Mouse (Mus musculus) forebrain, embryonic 12.5 days (tissue): ENCODE results near the gene Phldb1. TPM values are rescaled to one million over a fixed set of nuclear protein-coding genes. Genes with fewer than 3 reads are reported as not detected.
A peak's percentile ranks its signal among the peaks of the same experiment; 100 is the strongest.

Experiments used
- ATAC-seq: fragments of 200-750 bp; cut with Nextera tagmentation; 2 replicates; pipeline ENCODE4 v1.8.0; 2017; ENCODE audit warnings: moderate TSS enrichment; ENCODE audit not compliant: low FRiP score
- H3K27ac ChIP-seq: fragments of 300-500 bp; sonication (generic); 2 replicates; pipeline ENCODE4 v1.5.1; 2016; ENCODE audit warnings: mild to moderate bottlenecking
- H3K27me3 ChIP-seq: fragments of 300-500 bp; sonication (generic); 2 replicates; pipeline ENCODE4 v1.6.1; 2016; ENCODE audit warnings: mild to moderate bottlenecking
- H3K36me3 ChIP-seq: fragments of 300-500 bp; sonication (generic); replicated peaks from 2 replicates; pipeline ENCODE4 v1.6.1; 2016; ENCODE audit warnings: mild to moderate bottlenecking
- H3K4me1 ChIP-seq: fragments of 300-500 bp; sonication (generic); 2 replicates; pipeline ENCODE4 v1.6.1; 2016
- H3K4me2 ChIP-seq: fragments of 300-500 bp; sonication (generic); 2 replicates; pipeline ENCODE4 v1.6.1; 2016; ENCODE audit warnings: mild to moderate bottlenecking, moderate library complexity
- H3K4me3 ChIP-seq: fragments of 300-500 bp; sonication (generic); replicated peaks from 2 replicates; pipeline ENCODE4 v1.5.1; 2016; ENCODE audit warnings: mild to moderate bottlenecking
- H3K9ac ChIP-seq: fragments of 300-500 bp; sonication (generic); 2 replicates; pipeline ENCODE4 v1.6.1; 2016; ENCODE audit warnings: mild to moderate bottlenecking
- H3K9me3 ChIP-seq: fragments of 300-500 bp; sonication (generic); 2 replicates; pipeline ENCODE4 v1.6.1; 2016
- WGBS: fragments of 180-500 bp; shearing (Covaris S2); methylation state at CpG from one replicate; pipeline ENCODE4 v1.1.7; 2016; 5-methylcytosine and 5-hydroxymethylcytosine counted together
- polyA plus RNA-seq: library from polyadenylated mRNA; unstranded; fragments of >200 nt; fragmentation: Nextera tagmentation; extraction: Ambion mirVana; gene quantifications from 2 replicates; pipeline ENCODE4 v1.2.1, GENCODE M21; 2016

The Phldb1 gene
- polyA plus RNA-seq, 1 experiment from 2014 or later, result 57.5 TPM

DNA sequence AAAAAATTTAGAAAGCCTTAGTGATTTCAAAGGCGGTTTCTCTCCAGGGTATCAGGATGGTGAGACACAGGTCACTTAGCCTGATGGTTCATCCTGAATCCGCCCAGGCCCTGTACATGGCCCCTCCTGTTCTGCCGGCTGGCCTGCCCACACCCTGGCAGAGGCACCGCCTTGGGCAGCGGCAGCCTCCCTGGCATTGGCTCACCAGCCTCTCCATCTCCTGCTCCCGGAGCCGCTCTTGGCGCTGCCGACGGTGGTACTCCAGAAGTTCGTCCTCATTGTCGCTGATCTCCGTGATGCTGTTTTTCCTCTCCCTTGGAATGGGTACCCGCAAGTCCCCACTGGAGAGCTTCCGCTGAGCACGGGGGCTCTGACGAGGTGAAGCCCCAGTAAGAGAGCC, 19.9 kb downstream of the Phldb1 start:
- H3K9ac ChIP-seq, result no peak overlapping the region
- WGBS, result 87% methylated on average over 17 of the region's 17 CpGs
- H3K36me3 ChIP-seq, result peaks cover 72% of the 10 kb centered on the region
- H3K27ac ChIP-seq, result no peak overlapping the region
- no peaks in the 10 kb centered on the region for H3K9me3 ChIP-seq
- H3K4me1 ChIP-seq, result peaks cover 17% of the 10 kb centered on the region
- H3K27me3 ChIP-seq, result no peaks in the 10 kb centered on the region
- ATAC-seq, result no peak
- H3K4me2 ChIP-seq, result no peak overlapping the region
- H3K4me3 ChIP-seq, result no peak overlapping the region

DNA sequence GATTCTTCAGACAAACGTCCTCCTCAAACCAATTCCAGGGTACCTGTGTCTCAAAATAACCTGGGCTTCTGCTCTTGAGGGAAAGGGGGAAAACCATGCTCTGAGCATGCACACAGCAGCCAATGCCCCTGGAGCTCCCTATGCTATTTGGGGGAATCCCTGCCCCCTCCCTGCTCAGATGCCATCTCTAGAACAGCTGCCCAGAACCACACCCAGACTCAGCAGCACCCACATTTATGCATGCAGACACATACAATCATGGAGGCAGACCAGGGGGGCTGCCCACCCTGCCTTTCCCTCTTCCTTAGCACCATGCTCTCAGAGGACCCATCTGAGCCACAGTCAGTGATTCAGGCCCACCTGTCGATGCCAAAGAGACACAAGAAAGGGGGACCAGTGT, 21.4 kb downstream of the Phldb1 start:
- Histone ChIP-seq H3K9me3 (no peaks in the 10 kb centered on the region), H3K36me3 (peaks cover 72% of the 10 kb centered on the region), H3K4me2 (no peak overlapping the region), H3K27me3 (no peaks in the 10 kb centered on the region), H3K4me1 (peaks cover 19% of the 10 kb centered on the region), H3K4me3 (no peak overlapping the region), H3K27ac (no peak overlapping the region), H3K9ac (no peak overlapping the region)
- no peak for ATAC-seq
- 82% methylated on average over 2 of the region's 2 CpGs for WGBS

GRCm38 (mm10) chr9:44713080-44713479, 21.9 kb downstream of the Phldb1 start:
- H3K27ac ChIP-seq, result no peak overlapping the region
- WGBS, result 90% methylated on average over 6 of the region's 6 CpGs
- no peak overlapping the region for H3K4me3 ChIP-seq
- H3K36me3 ChIP-seq, result peaks cover 72% of the 10 kb centered on the region
- peaks cover 24% of the 10 kb centered on the region for H3K4me1 ChIP-seq
- no peak overlapping the region for H3K4me2 ChIP-seq
- H3K27me3 ChIP-seq, result 0 out of 2 replicates have a peak, but pooled peaks cover under 1% of the 10 kb centered on the region
- no peak overlapping the region for H3K9ac ChIP-seq
- no peak for ATAC-seq
- no peaks in the 10 kb centered on the region for H3K9me3 ChIP-seq

DNA sequence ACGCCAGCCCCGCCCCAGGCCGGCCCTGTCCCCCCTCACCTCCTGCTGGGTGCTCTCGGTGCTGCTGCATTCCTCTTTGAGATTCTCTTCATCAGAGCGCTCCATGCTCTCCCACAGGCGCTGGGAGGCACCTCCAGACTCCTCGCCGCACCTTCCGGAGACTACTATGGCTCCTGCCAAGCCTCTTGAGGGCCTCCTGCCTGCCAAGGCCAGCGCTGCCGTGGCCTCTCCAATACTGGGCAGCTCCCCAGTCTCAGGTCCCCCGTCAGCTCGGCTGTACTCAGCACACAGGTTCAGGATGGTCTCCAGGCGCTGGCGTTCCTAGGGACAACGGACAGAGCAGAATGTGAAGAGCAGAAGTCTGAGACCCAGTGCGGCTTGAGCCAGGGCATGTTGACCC, 23.4 kb downstream of the Phldb1 start:
- 67% methylated on average over 17 of the region's 17 CpGs for WGBS
- no peak overlapping the region for H3K27ac ChIP-seq
- ATAC-seq, result no peak

GRCm38 (mm10) chr9:44710213-44710612, 24.8 kb downstream of the Phldb1 start:
- peaks cover 25% of the 10 kb centered on the region for H3K4me1 ChIP-seq
- H3K4me3 ChIP-seq, result no peak overlapping the region
- 85% methylated on average over 5 of the region's 5 CpGs for WGBS
- ATAC-seq, result no peak
- H3K36me3 ChIP-seq, result peaks cover 69% of the 10 kb centered on the region
- H3K27me3 ChIP-seq, result peaks cover 13% of the 10 kb centered on the region; the same call in 1 of the 2 replicates
- no peaks in the 10 kb centered on the region for H3K9me3 ChIP-seq
- no peak overlapping the region for H3K9ac ChIP-seq
- H3K4me2 ChIP-seq, result no peak overlapping the region
- no peak overlapping the region for H3K27ac ChIP-seq

More for the DNA sequence above, 23.4 kb downstream of the Phldb1 start:
- Histone ChIP-seq H3K4me3 (no peak overlapping the region), H3K9ac (no peak overlapping the region), H3K4me1 (peaks cover 25% of the 10 kb centered on the region), H3K36me3 (peaks cover 69% of the 10 kb centered on the region), H3K4me2 (no peak overlapping the region), H3K9me3 (no peaks in the 10 kb centered on the region), H3K27me3 (peaks cover 13% of the 10 kb centered on the region; the same call in 1 of the 2 replicates)

- WGBS, result 51% methylated on average over 2 of the region's 2 CpGs
- no peaks in the 10 kb centered on the region for H3K9me3 ChIP-seq
- H3K36me3 ChIP-seq, result peaks cover 69% of the 10 kb centered on the region
- no peak for ATAC-seq
- peaks cover 25% of the 10 kb centered on the region for H3K4me1 ChIP-seq
- H3K4me2 ChIP-seq, result no peak overlapping the region
- no peak overlapping the region for H3K9ac ChIP-seq
- H3K4me3 ChIP-seq, result no peak overlapping the region
- H3K27ac ChIP-seq, result 0 out of 2 replicates have a peak overlapping the region, but pooled peaks have one; percentile 6
- H3K27me3 ChIP-seq, result peaks cover 13% of the 10 kb centered on the region; the same call in 1 of the 2 replicates
Observed at GRCm38 (mm10) chr9:44709600-44709999, 25.4 kb downstream of the Phldb1 start.

- no peaks in the 10 kb centered on the region for H3K9me3 ChIP-seq
- H3K27ac ChIP-seq, result 0 out of 2 replicates have a peak overlapping the region, but pooled peaks have one; percentile 6
- peak; percentile 57 for ATAC-seq
- peaks cover 13% of the 10 kb centered on the region; the same call in 1 of the 2 replicates for H3K27me3 ChIP-seq
- peak overlapping the region; percentile 73 for H3K4me2 ChIP-seq
- H3K36me3 ChIP-seq, result peaks cover 71% of the 10 kb centered on the region
- 13% methylated on average over 6 of the region's 6 CpGs for WGBS
- H3K9ac ChIP-seq, result peak overlapping the region; percentile 61
- H3K4me3 ChIP-seq, result peak overlapping the region; percentile 39
- H3K4me1 ChIP-seq, result peaks cover 25% of the 10 kb centered on the region
Observed at GRCm38 (mm10) chr9:44708925-44709324, 26.1 kb downstream of the Phldb1 start.

DNA sequence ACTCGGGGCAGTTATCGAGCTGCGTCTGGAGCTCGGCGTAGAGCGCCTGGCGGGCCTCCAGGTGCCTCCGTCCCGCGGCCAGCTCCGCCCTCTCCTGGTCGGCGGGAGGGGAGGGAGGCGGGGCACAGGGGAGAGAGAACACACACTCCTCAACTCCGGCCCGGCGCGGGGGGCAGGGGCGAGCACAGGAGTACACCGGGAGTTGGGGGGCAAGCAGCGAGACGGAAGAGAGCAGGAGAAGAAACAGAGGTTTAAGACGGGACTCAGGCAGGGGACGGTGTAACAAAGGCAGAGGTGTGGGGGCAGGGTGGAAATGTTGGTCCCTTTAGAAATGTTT, 26.6 kb downstream of the Phldb1 start:
- Histone ChIP-seq H3K4me2 (peak overlapping the region; percentile 73), H3K4me1 (peaks cover 25% of the 10 kb centered on the region), H3K27me3 (peaks cover 13% of the 10 kb centered on the region; the same call in 1 of the 2 replicates), H3K9ac (peak overlapping the region; percentile 61), H3K36me3 (peaks cover 73% of the 10 kb centered on the region), H3K4me3 (peak overlapping the region; percentile 39), H3K9me3 (no peaks in the 10 kb centered on the region), H3K27ac (peak overlapping the region; percentile 50; the same call in 1 of the 2 replicates)
- ATAC-seq, result peak; percentile 83
- WGBS, result 3% methylated on average over 24 of the region's 24 CpGs

DNA sequence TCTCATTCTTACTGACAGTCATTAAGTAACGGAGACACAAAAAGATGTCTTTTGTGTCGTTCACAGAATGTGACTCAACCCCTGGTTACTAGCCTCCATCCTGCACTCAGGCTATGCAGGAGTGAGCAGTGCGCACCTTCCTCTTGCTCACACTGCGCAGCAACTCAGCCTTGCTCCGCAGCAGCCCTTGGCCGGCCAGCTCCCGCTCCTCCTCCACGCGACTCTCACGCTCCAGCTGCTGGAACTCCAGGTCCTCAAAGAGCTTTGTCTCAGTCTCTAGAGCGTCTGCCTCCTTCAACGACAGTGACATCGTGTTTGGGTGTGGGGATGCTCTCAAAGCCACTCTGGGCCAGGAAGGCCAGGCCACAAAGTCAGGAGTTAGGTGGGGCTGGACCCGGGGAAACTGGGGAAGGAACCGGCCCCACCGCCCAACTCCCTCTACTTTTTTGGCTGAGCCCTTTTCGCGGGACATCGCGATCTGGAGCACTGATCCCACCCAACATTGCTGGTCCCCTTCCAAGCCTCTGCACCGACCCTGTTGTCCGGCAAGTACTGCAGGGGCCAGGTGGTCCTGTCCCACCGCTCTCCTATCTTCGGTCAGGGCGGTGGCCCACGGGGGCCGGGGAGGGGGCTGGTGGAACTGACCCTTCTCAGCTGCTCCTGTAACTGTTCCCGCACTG, 27.1 kb downstream of the Phldb1 start:
- H3K4me2 ChIP-seq, result peak overlapping the region; percentile 73
- peaks cover 13% of the 10 kb centered on the region; the same call in 1 of the 2 replicates for H3K27me3 ChIP-seq
- WGBS, result 13% methylated on average over 28 of the region's 28 CpGs
- no peaks in the 10 kb centered on the region for H3K9me3 ChIP-seq
- H3K27ac ChIP-seq, result peak overlapping the region; percentile 50; the same call in 1 of the 2 replicates
- H3K9ac ChIP-seq, result peak overlapping the region; percentile 61
- ATAC-seq, result peak; percentile 45; the same call in 1 of the 2 replicates
- peaks cover 73% of the 10 kb centered on the region for H3K36me3 ChIP-seq
- H3K4me1 ChIP-seq, result peaks cover 25% of the 10 kb centered on the region
- peak overlapping the region; percentile 39 for H3K4me3 ChIP-seq

- Histone ChIP-seq H3K9me3 (no peaks in the 10 kb centered on the region), H3K4me2 (no peak overlapping the region)
- no peak for ATAC-seq
Observed at GRCm38 (mm10) chr9:44699730-44700129, 35.3 kb downstream of the Phldb1 start.

GRCm38 (mm10) chr9:44699196-44699595, 35.8 kb downstream of the Phldb1 start:
- WGBS, result 88% methylated on average over 10 of the region's 10 CpGs
- Histone ChIP-seq H3K27me3 (no peaks in the 10 kb centered on the region), H3K36me3 (peaks cover 97% of the 10 kb centered on the region), H3K9ac (no peak overlapping the region), H3K4me1 (no peaks in the 10 kb centered on the region), H3K4me3 (no peak overlapping the region), H3K9me3 (no peaks in the 10 kb centered on the region), H3K27ac (no peak overlapping the region), H3K4me2 (no peak overlapping the region)
- no peak for ATAC-seq

More at GRCm38 (mm10) chr9:44699730-44700129, 35.3 kb downstream of the Phldb1 start:
- peaks cover 97% of the 10 kb centered on the region for H3K36me3 ChIP-seq
- no peaks in the 10 kb centered on the region for H3K4me1 ChIP-seq
- no peak overlapping the region for H3K9ac ChIP-seq
- WGBS, result 90% methylated on average over 5 of the region's 5 CpGs
- H3K4me3 ChIP-seq, result no peak overlapping the region
- H3K27ac ChIP-seq, result no peak overlapping the region
- H3K27me3 ChIP-seq, result no peaks in the 10 kb centered on the region

DNA sequence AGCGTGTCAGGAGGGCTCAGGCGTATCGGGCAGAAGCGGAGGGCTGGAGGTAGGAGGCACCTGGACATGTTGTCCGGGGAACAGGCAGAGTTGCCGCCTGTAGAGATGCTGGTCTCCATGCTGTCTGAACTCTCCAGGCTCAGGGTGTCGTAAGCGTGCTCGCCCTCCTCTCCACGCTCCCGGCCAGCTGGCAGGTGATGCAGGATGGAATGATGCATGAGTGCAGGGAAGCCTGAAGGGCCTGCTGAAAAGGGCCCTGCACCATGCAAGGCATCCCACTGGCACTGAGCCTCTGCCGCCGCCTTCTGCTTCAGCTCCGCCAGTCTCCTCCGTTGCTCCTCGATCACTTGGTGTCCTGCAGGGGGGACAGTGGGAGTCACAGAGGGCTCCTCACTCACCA, 37.1 kb downstream of the Phldb1 start:
- ATAC-seq, result no peak
- H3K4me3 ChIP-seq, result no peak overlapping the region
- no peak overlapping the region for H3K4me2 ChIP-seq
- no peak overlapping the region for H3K9ac ChIP-seq
- peaks cover 97% of the 10 kb centered on the region for H3K36me3 ChIP-seq
- 90% methylated on average over 16 of the region's 16 CpGs for WGBS
- no peaks in the 10 kb centered on the region for H3K27me3 ChIP-seq
- no peak overlapping the region for H3K27ac ChIP-seq
- H3K9me3 ChIP-seq, result no peaks in the 10 kb centered on the region
- H3K4me1 ChIP-seq, result no peaks in the 10 kb centered on the region

DNA sequence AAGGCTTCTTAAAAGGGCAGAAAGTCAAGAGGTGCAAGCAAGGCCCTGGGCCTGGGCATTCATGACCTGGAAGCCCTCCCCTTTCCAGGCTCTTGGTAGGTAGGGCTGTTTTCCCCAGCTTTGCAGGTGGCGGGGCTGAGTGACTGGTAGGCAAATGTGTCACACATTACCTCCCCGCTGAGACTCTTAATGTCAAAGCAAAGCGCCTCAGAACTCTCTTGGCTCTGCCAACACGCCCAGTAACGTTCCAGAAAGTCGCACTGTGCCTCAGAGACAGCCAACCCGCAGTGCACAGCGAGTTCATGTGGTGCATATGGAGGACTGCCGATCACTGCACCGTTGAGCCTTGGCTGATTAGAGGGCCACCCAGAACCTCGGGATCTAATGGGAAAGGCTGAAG, 41.9 kb downstream of the Phldb1 start:
- H3K27ac ChIP-seq, result 0 out of 2 replicates have a peak overlapping the region, but pooled peaks have one; percentile 5
- WGBS, result 85% methylated on average over 11 of the region's 11 CpGs
- no peaks in the 10 kb centered on the region for H3K27me3 ChIP-seq
- H3K4me3 ChIP-seq, result no peak overlapping the region
- no peaks in the 10 kb centered on the region for H3K4me1 ChIP-seq
- no peaks in the 10 kb centered on the region for H3K9me3 ChIP-seq
- H3K4me2 ChIP-seq, result no peak overlapping the region
- ATAC-seq, result no peak
- no peak overlapping the region for H3K9ac ChIP-seq
- H3K36me3 ChIP-seq, result peaks cover 91% of the 10 kb centered on the region
